Mouse (Mus musculus): ENCODE results near the gene Myo9b.

- TF ChIP-seq CTCF (IDR thresholded peaks at IDR 0.05; ENCODE audit: control insufficient read depth, insufficient read depth, insufficient replicate concordance, low read depth, low read length) (no peak), POLR2A (IDR thresholded peaks at IDR 0.05; ENCODE audit: control insufficient read depth, low read depth, low read length) (no peak)
Observed at GRCm38 (mm10) chr8:71383396-71383795, 110.9 kb downstream of the Myo9b start.
